Mouse (Mus musculus) bone marrow macrophage, adult 2 months (primary cell): ENCODE data around the gene Ccdc78. TPM values are rescaled to one million over a fixed set of nuclear protein-coding genes. Genes with fewer than 3 reads are reported as not detected.

Experiments used
- H3K27ac ChIP-seq: 2 replicates; pipeline ENCODE4 v1.5.1; 2012; ENCODE audit warnings: low read depth, low read length; ENCODE audit not compliant: insufficient read depth
- H3K4me1 ChIP-seq: 2 replicates; pipeline ENCODE4 v1.6.1; 2012; ENCODE audit warnings: low read length; ENCODE audit not compliant: control insufficient read depth, insufficient read depth
- H3K4me3 ChIP-seq: 2 replicates; pipeline ENCODE4 v1.5.1; 2012; ENCODE audit warnings: mild to moderate bottlenecking, low read length, moderate library complexity; ENCODE audit not compliant: insufficient read depth
- CTCF ChIP-seq: IDR thresholded peaks from 2 replicates; pipeline ENCODE4 v1.5.1; 2012; ENCODE audit warnings: low read depth, mild to moderate bottlenecking, low read length, moderate library complexity
- POLR2A ChIP-seq: IDR thresholded peaks from 2 replicates; pipeline ENCODE4 v1.6.1; 2012; ENCODE audit warnings: mild to moderate bottlenecking, low read depth, low read length, borderline replicate concordance
- polyA plus RNA-seq: library from polyadenylated mRNA; stranded (reverse); fragments of >200 nt; gene quantifications from 2 replicates; pipeline ENCODE4 v1.2.4, GENCODE M21; 2012; ENCODE audit not compliant: missing spikeins, insufficient read depth, insufficient read length

The Ccdc78 gene
- polyA plus RNA-seq, 1 experiment, result not detected

DNA sequence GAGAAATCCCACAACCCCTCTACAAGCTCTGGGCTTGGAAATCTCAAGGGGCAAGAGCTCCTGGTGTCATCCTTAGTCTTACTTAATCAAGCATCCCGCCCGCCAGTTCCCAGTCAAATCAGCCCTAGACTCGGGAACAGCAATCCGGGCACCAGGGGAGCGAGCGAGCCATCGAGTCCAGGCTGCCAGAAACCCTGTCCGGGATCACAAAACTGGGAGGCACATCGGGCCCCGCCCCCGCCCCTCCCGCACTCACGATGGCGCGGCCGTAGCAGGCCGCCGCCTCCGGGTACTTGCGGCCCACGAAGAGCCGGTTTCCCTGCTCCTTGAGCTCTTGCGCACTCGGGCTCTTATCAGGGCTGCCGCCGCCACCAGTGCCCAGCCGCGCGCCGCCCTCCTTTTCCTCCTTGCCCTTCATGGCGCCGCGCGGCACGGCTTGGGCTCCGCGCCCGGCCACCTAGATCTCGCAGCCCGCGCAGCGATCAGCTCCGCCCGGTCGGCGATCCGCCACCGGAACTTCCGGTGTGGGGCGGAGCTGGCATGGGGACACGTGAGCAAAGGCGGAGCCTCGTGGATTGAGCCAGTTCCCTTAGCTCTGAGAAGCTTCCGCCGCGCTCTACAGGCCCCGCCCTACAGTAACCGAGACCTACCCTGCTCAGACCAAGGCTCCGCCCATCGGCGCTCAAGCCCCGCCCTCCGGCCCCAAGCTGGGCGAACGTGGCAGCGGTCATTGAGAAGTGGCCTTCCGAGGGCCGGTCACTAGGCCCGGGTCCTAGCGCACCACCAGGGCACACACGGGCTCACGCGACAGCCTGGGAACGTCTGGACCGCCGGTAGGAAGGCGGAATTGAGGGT is 46.3 kb downstream of the Ccdc78 start:
- H3K27ac ChIP-seq, result peak overlapping the region; percentile 99
- no peak; the same call in 1 of the 2 replicates for TF ChIP-seq POLR2A
- TF ChIP-seq CTCF, result no peak
- peak overlapping the region; percentile 92 for H3K4me3 ChIP-seq
- H3K4me1 ChIP-seq, result peaks cover 18% of the 10 kb centered on the region

DNA sequence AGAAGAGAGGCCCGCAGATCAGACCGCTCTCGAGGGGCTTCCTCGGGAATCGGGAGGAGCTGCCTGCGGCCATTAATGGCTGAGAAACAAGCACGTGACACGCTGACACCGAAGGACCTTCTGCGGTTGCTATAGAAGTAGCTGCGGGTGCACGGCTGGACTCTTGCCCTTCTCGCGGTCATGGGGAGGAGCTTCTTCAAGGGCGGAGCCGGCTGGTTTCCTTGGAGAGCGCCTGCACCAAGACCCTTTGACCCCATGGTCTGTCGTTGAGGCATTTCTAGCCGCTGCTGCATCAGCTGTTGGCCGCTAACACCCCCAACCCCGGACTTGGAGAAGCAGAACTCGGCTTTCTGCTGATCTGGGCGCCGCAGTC is 46.9 kb downstream of the Ccdc78 start, which contains the start of gene Stub1:
TSS of gene Stub1 (minus strand) at position 114 of the 373 bp plus-strand sequence.
- Histone ChIP-seq H3K27ac (peak within 1 kb of the TSS; percentile 99), H3K4me3 (peak within 1 kb of the TSS; percentile 92), H3K4me1 (peaks cover 16% of the 10 kb centered on the region)
- no peak for TF ChIP-seq POLR2A

DNA sequence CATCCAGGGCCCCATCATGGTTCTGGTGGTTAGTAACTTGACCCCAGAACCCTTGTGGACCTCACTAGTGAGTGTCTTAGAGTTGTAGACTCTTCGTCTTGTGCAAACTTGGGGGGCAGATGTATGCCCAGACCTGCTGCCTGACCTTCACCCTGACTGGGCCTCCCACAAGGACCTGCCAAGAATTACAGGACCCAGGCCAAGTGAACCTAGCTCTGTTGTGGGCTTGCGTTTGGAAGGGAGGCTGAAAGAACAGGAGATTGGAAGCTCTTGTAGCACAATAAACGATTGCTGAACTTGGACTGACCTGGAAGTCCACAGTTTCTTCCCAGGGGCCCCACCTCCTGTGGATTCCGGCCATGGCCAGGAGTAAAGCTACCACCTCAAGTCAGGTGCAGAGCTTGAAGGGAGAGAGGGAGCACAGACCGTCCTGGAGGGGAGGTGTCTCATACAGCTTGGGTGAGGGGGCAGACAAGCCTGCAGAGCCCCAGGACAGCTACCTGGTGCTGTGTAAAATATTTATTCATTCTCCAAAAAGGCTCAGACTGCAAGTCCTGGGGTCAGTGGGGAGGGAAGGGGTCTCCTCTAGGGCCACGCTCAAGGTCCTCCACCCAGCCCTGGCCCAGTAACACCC is 47.7 kb downstream of the Ccdc78 start:
- Histone ChIP-seq H3K4me1 (peaks cover 14% of the 10 kb centered on the region), H3K27ac (peak overlapping the region; percentile 99), H3K4me3 (peak overlapping the region; percentile 92)
- TF ChIP-seq CTCF (no peak), POLR2A (no peak)

DNA sequence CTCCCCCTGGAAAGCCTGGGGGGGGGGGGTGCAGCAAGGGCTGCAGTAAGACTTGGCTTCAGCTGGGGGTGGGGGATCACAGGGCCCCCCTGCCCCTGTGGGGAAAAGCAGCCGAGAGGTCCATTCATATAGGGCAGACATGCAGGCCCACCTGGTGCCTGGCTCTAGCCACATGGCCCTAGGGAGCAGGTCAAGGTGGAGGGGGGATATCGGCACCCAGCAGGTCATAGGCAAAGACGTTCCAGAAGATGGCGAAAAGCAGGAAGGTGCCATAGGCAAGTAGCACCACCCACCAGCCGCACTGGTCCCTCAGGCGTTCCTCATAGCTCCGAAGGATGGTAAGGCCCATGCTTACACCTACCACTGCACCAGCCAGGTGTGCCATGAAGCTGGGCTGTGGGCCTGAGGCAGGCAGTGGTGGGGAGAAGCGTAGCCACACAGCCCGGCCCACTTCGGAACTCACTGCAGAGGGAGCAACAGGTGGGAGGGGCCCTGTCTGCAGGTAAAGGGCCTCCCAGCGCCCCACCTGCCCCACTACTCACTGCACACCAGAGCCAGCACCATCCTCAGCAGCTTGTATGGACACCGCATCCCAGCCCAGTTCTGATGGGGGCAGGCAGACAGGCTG is 48.3 kb downstream of the Ccdc78 start:
- H3K4me1 ChIP-seq, result peaks cover 14% of the 10 kb centered on the region
- no peak for TF ChIP-seq POLR2A
- no peak for TF ChIP-seq CTCF
- peak overlapping the region; percentile 92; the same call in 1 of the 2 replicates for H3K4me3 ChIP-seq
- no peak overlapping the region for H3K27ac ChIP-seq

DNA sequence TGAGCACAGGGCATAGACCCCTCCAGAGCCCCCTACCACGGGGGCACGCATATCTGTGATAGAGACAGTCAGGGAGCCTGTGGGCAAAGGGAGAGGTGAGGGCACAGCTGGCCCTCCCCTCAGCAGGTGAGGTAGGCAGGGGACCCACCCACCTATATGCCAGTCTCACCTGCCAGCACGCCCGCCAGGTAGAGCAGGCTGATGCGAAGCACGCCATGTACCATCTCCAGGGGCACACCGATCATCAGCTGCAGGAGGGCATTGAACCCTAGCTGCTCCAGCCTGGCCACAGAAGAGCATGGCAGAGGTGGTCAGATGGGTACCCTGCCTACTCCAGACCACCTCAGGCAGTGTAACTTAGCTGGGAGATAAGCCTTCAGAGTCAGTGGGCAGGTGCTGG is 48.9 kb downstream of the Ccdc78 start:
- TF ChIP-seq CTCF (no peak), POLR2A (no peak)
- peaks cover 10% of the 10 kb centered on the region for H3K4me1 ChIP-seq
- H3K4me3 ChIP-seq, result no peak overlapping the region
- no peak overlapping the region for H3K27ac ChIP-seq

GRCm38 (mm10) chr17:25835816-25836215 is 49.4 kb downstream of the Ccdc78 start:
- Histone ChIP-seq H3K4me3 (no peak overlapping the region), H3K27ac (no peak overlapping the region), H3K4me1 (peaks cover 10% of the 10 kb centered on the region)
- TF ChIP-seq POLR2A (no peak), CTCF (no peak)

DNA sequence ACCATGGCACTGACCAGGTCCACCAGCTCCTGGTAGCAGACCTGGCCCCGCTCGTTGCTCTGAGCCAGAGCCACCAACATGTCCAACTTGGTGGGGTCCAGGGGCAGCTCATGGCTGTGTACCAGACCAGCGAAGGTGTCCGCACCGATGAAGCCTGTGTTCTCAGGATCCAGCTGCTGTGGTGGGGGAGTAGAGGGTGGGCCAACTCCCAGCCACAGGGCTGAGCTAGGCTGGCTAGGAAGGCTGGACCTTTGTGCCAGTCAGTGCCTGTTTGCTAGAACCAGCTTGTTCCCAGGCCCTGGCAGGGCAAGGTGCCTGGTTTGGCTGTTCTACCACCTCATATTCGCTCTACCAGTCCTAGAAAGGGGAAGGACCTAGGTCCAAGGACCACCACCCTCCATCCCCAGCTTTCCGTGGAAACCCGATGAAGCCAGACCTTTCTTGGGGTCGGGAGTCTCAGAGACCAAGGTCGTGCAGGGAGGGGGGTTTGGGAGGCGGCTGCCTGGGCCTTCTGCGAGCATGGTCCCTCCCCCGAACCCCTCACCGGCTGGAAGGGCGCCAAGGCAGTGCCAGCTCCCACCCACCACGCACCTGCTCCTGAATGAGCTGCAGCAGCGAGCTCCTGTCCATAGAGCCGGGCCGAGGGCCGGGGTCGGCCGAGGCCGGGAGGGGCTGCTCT is 50.2 kb downstream of the Ccdc78 start:
- no peak overlapping the region for H3K27ac ChIP-seq
- TF ChIP-seq POLR2A, result no peak
- no peak for TF ChIP-seq CTCF
- H3K4me3 ChIP-seq, result no peak overlapping the region
- H3K4me1 ChIP-seq, result peaks cover 6% of the 10 kb centered on the region

DNA sequence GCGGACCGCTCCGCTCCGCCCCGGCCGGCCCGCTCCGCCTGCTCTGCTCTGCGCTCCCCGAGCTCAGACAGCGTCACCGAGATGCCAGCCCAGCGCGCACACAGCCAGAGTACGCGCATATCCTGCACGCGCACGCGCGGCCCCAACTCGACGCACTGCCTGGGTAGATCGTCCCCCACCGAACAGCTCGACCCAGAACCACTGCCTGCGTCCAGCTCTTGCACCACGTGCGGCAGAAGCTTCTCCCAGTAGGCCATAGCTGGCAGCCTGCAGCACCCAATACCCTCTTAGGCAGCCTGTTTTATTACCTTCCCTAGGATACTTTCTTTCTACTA is 50.7 kb downstream of the Ccdc78 start, which contains the start of gene Rhbdl1:
TSS of gene Rhbdl1 (minus strand) at position 220 of the 335 bp plus-strand sequence.
- Histone ChIP-seq H3K4me3 (no peak within 1 kb of the TSS), H3K4me1 (peaks cover 6% of the 10 kb centered on the region), H3K27ac (no peak within 1 kb of the TSS)
- TF ChIP-seq POLR2A, result no peak
- no peak for TF ChIP-seq CTCF

DNA sequence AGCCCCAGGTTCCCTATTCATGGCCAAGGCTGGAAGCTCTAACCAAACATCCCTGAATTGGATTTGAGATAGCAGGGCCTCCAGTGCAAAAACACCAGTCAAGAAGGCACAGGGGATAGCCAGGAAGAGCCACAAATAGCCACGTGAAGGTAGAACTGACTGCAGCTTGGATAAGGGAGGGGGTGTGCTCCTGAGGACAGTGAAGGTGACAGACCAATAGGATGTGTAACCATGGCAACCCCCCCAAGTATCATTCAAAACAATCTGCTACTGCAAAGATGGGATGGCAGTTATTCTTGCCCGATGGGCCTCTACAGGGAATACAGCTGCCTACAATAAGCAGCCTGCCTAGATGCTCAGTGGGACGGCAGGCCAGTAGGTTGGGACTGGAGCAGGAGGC is 51.2 kb downstream of the Ccdc78 start:
- Histone ChIP-seq H3K27ac (no peak overlapping the region), H3K4me3 (no peak overlapping the region), H3K4me1 (peaks cover 6% of the 10 kb centered on the region)
- TF ChIP-seq POLR2A (no peak), CTCF (no peak)
